Mouse (Mus musculus): ENCODE data around the gene Pacrg.

Gene Pacrg

DNA sequence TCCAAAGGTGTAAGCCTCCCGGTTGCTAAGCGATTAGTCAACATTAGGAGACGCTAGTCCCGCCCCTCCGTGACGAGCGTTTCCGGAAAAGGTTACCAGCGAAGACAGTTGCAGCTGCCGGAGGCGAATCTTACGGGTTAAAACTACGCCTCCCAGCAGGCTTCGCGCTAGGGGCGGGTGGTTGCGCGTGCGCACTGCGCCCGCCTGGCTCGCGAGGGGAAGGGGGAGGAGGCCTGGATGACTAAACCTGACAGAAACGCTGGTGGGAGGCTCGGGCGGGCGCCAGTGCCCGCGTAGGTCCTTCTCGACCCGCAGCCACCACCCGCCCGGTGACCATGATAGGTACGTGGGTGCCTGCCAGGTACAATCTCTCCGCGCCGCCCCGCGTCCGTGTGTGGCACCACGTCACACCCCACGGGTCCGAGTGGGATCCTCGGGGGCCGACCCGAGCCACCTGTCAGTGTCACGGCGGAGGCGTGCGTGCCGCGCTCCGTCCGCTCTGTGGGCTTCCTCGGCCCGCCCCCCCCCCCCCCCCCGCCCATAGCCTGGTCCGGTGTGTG is at the start of gene Pacrg, which contains the start of gene Prkn:
Pacrg (minus strand) TSS at position 164 of the 560 bp plus-strand sequence.
Prkn (plus strand) TSS at position 237 of the 560 bp plus-strand sequence.
- DNase-seq: peak; percentile 98

DNA sequence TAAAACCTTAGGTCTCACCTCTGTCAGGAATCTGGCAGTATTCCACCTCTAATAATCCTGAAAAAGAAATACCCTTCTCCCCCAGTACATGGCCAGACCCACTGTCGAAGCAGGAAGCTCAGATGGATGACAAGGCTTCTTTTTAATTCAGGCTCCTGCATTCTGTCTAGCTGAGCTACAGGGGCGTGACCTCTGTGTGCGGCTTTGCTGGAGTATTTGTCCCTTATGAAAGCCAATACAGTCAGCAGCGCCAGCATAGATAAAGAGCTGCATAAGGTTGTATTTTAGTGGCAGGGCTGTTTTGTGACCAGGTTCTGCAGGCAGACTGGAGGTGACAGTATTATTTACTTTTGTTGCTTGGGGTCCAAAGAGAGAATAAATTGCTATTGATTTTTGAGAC is 47.8 kb upstream of the Pacrg start:
- no peak for DNase-seq

DNA sequence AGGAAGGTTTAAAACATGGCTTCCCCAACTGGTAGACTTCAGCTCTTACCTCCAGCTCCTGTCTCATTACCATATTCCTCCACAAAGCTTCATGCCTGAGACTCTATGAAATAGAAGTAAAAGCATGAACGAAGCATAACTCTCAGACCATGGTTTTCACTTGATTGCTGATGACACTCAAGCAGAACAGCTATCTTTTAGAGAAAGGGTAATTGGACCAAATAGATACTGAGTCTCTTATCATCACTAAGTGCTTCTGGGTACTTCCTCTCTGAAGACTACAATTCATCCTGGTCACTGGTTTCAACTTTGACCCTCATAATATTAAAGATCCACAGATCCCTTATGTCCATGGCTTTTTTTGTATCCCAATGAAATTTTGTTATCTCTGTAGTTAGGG is 42.1 kb upstream of the Pacrg start:
- no peak for DNase-seq

DNA sequence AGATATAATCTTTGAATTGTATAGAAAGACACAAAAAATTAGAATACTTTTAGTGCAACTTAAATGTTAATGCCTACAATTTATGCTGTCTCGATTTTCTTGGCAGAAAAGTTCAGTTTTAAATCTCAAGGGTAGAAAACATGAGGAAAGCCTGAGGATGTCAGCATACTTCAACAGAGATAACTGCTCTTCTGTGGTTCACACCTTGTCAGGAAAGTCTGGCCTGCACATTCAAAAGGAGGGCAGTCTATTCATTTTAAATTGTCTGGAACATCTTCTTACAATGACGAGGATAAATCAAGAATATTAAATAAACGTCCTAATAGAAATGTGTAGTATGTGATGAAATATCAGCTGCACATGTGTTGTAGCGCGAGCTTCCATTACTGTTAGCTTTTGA is 38.9 kb upstream of the Pacrg start:
- DNase-seq: no peak

DNA sequence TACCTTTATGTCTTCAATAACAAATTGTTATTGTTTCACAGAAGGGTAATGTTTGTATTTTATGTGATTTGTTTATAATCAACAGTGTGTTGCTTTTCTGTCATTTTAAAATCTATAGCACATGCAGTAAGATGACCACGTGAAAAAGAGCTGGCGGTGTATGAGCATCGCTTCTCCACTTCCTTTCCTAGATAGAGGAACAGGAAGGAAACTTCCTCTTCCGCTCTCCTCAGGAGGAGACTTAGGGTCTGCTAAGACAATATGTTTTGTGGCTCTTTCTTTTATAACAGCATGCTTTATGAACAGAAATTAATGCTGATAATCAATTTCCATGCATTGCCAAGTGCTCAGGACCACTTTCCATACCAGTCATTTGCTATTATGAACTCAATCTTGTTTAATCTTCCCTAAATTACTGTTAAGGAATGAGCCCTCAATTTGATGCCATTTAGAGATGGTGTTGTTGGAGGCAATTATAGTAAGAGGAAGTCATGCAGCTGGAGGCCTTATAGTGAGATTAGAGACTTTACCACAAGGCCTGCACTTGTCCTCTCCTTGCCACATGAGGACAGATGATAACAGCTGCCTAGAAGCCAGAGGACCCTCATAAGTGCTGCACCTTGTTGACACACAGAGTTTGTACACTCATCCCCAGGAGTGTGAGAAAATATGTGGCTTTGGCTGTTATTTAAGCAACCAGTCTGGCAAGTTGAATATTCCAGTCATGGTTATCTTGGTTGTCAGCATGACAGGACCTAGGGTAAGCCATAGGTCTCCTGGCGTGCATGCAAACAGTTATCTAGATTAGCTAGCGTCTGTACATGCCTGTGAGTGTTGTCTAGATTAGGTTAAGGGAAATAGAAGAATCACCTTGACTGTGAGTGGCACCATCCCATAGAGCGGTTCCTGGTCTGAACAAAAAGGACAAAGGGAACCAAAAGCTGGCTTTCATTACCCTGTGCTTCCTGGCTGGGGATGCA is 34.4 kb upstream of the Pacrg start:
- DNase-seq: no peak

DNA sequence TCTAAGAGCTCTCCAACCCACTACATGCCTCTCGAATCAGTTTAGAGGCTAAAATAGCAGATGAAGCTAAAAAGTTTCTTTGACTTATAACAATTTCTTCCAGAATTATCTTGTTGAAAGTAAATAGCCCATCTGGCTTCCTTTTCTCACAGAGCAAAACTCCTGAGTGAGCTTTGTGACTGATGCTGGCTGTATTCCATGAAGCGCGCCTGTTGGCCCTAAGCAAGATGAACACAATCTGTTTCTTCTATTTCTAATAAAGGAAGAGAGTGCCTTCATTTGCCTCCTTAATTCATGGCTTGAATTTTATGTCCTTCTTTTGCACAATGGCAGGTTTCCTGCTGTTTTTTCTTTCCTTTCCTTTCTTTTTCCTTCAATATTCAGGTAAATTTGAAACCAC is 14.1 kb upstream of the Pacrg start:
- DNase-seq: peak; percentile 48 to 74

DNA sequence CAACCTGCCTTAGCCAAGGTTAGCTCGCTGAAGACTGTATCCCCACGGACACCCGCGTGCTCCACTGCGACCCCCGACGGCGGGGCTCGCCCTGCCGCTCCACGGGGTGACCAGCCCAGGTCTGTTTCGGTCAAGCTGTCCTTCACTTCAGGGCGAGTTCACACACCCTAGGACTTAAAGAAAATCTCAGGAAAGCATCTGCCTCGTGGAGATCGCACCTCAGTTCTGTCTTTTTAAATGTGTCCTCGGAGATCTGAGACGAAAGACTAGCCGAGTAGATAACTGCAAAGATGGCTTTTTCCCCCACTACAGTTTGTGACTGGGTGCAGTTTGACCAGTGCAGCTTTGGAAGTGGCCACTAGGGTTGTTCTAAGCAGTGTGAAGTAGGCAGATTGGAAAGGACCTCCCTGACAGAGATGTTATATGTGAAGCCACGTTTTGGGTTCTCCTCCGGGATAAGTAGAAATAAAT is 655 bp upstream of the Pacrg start:
- peak in 1 of 2 experiments; percentile 71 for DNase-seq

DNA sequence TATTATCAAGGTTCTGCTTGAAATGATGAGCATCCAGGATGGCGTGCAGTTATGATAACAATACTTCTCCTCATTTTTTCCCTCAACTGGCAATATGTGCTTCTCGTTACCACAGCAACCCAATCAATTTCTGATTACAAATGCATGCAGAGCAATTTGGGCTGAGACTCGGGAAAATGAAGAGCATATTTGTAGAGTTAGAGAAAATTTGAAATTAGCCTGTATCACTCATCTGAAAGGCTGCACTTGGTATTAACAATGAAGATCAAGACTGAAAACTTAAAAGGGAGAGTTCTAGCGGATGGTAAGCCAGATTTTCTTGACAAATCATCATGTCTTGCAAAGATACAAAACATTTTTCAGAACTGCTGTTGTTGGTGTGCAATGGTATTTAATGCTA is 21.1 kb downstream of the Pacrg start:
- no peak for DNase-seq

DNA sequence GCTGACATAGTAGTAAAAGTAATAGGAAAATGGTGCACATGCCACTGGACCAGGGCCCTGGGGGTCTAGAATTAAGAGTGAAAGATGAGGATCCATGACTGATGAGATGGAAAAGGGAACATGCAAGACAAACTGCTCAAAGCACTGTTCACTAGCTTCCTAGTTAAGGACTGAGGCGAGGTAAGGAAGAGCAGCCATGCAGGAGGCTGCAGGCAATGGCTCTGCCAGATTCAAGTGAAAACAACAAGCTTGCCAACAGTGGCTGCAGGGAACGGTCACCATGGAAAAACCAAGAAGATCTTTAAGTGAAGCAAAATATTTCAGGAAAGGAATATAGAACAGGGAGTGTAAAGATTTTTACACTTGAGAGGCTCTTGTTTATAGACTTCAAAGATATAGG is 31.5 kb downstream of the Pacrg start:
- DNase-seq: peak; percentile 18 to 27

DNA sequence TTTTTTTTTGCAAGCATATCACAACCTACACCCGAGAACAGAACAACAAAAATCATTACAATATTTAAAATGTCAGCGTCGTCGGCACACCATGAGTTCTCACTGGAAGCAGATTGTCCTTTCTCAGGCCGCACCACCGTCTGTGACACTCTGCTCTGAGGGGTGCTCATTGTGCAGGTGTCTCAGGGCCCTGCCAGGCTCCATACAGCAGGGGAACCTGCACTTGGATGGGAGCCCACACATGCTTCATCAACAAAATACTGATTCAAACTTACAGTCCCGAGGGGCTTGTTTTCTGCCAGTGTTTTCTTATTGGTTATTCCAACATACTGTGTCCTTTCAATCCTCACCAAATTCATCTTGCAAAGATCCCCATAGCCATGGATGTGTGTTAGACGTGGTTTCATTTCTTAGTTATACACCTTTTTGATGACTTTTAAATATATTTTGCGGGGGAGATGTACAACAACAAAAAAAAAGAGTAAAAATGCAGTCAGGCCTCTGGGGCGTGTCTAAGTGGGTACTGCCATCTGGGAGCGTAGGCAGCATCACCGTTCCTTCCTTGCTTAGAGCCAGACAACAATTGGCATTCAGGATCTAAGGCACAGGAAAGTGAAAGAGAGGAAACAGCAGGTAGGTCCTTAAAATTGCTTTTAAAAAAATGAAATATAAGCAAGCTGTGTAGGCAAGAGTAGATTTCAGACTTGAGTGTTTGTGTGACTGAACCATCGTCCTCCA is 32.7 kb downstream of the Pacrg start:
- DNase-seq: peak; percentile 56 to 72

DNA sequence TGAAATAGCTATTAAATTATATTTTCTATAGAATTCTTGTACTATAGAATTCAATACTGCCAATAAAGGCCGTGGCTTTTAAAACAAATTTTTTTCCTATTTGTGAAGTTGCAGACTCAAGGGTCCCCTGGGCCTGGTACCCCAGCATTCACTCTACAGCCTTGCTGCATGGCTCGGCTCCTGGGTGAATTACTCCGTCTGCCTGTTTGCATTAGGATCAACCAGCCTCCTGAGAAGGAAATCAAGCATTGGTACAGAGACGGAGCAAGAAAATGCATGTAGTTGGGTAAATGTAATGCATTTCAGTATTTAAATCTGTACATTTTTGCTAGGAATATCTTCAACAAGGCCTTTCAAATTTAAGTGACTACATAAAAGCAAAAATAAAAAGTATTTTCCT is 33.4 kb downstream of the Pacrg start:
- peak in 1 of 2 experiments; percentile 28 for DNase-seq

DNA sequence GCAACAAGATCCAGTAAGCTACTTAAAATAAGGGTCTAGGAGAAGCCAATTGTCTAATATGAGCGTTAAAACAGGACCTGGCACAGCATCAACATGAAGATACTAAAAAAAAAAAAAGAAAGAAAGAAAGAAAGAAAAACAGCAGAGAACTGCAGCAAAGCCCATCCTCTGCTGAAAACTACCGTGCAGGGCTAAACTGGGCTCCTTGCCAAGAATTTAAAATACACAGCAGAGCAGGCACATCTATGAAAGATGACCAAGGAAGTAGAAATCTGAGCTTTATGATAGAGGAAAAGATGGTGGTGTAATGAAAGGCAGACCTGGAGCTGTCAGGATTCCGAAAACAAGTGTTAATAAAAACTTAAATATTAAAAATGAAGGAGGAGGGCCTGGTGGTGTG is 48.5 kb downstream of the Pacrg start:
- no peak for DNase-seq

DNA sequence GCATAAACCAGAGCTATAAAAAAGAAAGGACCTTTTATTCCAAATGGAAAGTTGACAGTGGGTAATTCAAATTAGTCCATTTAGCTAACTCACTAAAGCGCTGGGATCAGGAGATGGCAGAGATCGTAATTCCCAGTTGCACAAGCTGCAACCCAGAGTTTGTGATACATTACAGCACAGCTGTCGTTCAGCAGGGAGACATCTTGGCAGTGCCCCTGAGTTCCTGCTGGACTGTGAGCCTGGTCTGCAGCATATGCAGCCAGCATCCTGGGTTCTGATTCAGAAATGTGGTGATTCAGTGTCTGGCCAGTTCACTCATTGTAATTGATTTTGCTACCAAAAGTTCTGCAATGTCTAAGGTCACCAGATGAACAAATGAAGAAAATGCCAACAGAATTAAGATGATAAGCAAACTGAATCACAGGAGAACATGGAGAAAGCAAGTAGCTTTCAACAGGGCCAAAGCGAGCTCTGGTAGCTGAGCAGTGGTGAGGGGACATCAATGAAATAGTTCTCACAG is 55.6 kb downstream of the Pacrg start:
- no peak for DNase-seq

DNA sequence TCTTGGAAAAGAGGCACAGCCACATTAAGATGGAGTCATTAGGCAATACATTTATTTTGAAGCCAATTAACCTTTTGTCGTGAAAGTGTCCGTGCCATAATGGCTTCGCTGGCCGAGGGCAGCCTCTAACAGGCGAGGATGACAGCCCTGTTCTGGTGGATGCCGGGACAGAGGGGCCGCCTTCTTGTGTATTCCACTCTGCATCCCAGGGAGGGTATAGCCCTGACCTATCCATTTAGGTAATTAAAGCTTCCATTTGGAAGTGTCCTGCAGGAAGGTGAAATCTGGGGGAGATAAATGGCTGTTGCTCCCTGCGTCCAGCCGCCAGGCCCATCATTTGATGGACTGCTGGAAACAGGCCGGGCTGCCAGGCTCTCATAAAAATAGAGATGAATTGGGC is 63.6 kb downstream of the Pacrg start:
- DNase-seq: no peak

DNA sequence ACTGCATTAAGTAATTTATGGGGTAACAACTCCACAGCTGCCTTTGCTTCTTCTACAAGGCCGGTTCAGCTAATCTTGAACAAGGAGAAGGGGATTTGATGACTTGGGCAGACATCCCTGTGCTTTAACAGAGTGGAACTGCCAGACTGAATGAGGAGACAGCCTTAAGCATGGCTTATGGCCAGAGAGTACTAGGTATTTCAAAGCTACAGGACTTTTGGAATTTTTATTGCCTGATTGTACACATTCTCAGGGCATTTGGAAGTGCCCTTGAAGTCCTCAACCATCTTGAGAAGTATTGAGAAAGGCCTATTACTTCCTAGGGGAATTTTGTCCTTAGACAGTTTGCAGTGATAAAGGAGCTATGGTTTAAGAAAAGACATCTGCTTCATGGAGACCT is 65.6 kb downstream of the Pacrg start:
- no peak for DNase-seq

DNA sequence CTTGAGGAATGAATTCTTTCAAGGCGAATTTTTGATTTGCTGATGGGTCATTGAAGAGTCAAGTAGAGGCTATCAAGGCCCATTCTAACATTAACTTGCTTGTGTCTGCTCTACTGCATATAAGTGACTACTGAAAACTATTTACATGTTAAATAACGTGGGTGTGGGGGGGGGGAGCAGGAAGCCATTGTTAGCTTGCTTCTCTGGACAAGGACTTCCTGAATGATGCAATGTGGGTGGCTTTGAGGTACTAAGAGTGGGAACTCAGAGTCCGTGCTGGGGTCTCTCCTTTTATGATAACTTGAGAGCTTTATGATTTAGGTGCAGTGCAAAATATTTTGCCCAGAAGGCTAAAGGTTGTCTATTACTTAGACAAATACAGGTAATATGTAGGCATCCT is 67.9 kb downstream of the Pacrg start:
- DNase-seq: no peak

DNA sequence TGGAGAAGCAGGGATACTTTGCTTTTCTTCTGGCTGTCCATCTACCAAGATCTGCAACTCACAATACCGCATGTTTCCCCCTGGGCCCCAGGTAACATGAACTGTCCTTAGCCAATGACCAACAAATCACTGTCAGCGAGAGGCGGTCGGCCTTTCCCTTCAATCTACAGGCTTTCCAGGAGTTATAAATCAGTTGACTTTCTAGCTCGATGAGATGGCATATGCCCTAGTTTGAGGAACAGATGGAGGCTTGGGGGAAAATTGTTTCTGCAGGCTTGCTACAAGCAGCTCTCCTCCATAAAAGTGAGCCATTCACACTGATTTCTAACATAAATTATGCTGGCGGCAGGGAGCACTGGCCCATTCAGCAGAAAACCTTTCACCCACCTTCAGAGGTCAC is 70.2 kb downstream of the Pacrg start:
- DNase-seq: peak; percentile 34 to 39

DNA sequence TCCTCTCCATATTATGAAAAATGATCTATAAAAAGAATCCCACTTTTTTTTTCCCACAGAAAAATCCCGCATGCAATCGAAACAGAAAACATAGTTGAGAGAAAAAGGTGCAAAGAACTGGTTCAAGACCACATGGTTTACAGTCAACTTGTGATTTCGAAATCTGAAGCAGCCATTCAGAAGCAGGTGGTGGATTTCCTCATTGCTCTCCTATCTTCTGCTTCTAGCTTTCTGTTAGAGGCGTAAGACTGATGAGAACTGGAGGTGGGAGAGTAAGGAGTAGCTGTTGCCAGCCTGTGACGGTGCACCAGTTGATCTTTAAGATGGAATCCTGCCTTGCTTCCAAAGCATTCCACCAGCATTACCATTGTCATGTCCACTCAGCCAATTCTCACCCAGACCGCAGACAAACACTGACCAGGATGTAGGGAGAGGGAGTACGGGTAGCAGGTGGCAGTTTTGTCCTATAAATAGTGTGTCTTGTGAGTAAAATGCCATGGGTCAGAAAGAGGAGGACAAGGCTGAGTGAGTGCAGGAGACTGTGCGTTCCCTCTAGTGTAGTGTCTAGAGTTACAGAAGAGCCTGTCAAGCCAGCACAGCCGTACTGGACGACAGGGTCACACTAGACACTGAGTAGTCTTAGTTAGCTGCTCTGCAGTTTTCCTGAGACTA is 73.2 kb downstream of the Pacrg start:
- DNase-seq: no peak

DNA sequence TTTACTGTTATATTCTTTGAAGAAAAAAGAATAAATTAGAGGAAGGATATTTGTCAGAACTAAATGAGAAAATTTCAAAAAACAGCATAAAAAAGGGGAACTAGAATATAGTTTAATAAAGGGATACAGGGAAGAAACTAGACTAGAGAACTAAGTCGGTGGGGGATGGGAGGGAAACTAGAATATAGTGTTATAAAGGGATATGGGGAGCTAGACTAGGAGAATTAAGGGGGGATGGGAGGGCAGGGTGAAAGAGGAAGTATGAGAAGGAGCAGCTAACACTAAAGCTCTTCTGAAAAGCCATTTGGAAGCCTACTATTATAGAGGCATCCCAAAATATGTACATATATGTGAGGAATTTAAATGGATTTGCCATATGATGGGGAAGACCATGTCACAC is 75.8 kb downstream of the Pacrg start:
- no peak for DNase-seq

DNA sequence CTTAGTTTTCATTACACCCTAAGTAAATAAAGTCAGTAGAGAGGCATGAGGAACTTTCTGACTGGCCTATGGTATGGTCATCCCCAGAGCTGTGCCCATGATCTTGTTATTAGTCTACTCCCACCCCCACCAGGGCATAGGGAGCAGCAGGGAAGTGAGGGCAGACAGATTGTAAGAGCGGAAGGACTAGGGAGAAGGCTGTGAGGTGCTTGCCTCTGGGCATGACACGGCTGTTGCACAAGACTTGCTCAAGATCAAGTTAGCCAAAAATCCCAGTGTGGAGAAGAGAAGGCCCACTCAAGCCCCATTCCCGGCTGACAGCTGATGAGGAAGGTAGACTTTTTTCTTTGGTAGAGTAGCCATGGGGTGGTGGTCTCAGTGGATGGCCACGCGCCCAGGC is 82.7 kb downstream of the Pacrg start:
- DNase-seq: no peak

DNA sequence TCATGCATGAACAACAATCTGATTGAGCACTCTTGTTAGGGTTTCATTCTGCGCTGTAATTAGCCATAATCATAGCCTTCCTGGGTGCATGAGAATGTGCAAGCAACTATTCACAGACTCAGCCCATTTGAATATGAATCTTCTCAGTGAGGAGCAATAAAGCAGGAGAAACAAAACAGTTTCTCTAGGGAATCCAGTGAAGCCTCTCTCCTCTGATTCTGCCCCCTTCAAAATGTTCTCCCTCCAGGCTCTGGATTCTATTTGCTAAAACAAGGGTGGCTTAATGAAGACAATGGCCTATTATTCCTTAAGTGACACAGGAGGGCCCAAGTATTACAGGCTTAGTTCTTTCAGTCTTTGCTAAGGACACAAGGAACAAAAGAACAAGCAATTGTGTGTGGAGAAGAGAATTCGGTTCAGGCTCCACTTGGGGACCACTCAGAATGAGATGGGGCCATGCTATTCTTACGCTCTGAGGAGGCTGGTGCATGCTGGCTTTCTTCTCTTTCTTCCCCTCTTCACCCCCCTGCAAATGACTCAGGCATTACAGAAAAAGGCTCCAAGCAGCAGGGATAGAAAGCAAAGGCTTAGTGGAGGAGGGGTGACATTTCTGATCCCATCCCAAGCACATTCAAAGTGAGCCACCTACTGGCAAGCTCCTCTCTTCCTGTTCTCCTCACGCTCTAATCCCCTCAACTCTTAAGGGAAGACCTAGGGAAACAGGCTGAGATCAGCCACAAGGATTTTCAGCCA is 95.2 kb downstream of the Pacrg start:
- DNase-seq: peak; percentile 44 to 66

DNA sequence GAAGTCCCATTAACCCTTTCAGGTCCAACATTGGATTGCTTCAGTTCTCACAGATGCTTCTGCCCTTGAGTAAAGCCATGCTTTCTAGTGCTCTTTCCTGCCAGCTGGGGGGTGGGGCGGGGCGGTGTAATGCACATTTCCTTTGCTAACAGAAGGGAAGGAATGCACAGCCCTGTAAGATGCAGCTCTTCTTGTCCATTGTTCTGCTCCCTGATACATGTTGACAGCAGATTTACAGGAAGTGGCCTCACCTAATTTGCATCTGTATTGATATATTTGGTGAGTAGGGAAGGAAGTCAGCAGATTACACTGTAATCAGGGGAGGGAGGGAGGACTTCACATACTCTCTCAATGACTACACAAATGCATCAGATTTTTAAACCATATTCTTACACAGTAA is 100.0 kb downstream of the Pacrg start:
- DNase-seq: no peak

Measured in cerebellum, postnatal 25 days (tissue).